Mouse (Mus musculus): Measurements from ENCODE around the gene Iglon5. TPM values are rescaled to one million over a fixed set of nuclear protein-coding genes. Genes with fewer than 3 reads are reported as not detected.

Iglon5 gene
- polyA plus RNA-seq, 1 experiment from 2014 or later = 0.25 TPM

DNA sequence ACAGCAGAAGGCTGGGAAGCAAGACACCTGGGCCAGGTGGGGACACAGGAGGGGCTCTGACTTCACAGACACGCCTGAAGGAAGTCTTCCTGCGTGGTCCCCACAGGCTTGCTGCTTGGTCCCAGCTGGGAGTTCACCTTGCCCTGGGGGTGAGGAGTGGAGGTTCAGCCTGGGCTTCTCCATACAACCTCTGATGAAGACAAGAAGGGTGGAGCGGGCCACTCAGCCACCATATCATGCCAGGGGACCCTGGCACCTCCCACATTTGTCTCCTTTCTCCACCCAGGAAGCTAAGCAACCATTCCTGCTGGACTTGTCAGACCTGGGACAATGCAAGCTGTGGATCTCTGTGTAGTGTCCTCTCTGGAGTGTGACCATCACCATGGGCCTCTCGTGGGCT lies 27.0 kb downstream of the Iglon5 start, which contains the start of gene Vsig10l:
TSS of gene Vsig10l (plus strand) at position 301 of the 400 bp plus-strand sequence.
- no peak for ATAC-seq (replicated peaks; ENCODE audit: low FRiP score, low read depth)
- Histone ChIP-seq H3K4me3 (replicated peaks; ENCODE audit: low read depth, low read length) (no peak within 1 kb of the TSS), H3K36me3 (ENCODE audit: insufficient read depth, low read length) (0 out of 2 replicates have a peak, but pooled peaks cover 3% of the 10 kb centered on the region), H3K9ac (ENCODE audit: low read depth, low read length) (no peak within 1 kb of the TSS), H3K4me2 (ENCODE audit: low read length) (no peak within 1 kb of the TSS), H3K27me3 (ENCODE audit: insufficient read depth, low read length) (no peaks in the 10 kb centered on the region), H3K9me3 (replicated peaks; ENCODE audit: low read length) (no peaks in the 10 kb centered on the region), H3K27ac (no peak within 1 kb of the TSS), H3K4me1 (replicated peaks; ENCODE audit: insufficient read depth, low read length) (0 out of 2 replicates have a peak, but pooled peaks cover 4% of the 10 kb centered on the region)
- 61% methylated on average over 4 of the region's 4 CpGs for WGBS
- no peak for DNase-seq (ENCODE audit: low spot score)
- TF ChIP-seq CTCF (IDR thresholded peaks at IDR 0.05; ENCODE audit: low read depth) = no peak

- no peak for DNase-seq (ENCODE audit: low spot score)
- H3K36me3 ChIP-seq (ENCODE audit: insufficient read depth, low read length) = peaks cover 32% of the 10 kb centered on the region
- ATAC-seq (replicated peaks; ENCODE audit: low FRiP score, low read depth) = no peak
- no peak overlapping the region for H3K4me3 ChIP-seq (replicated peaks; ENCODE audit: low read depth, low read length)
- H3K27ac ChIP-seq = no peak overlapping the region
- TF ChIP-seq CTCF (IDR thresholded peaks at IDR 0.05; ENCODE audit: low read depth) = no peak
- no peaks in the 10 kb centered on the region for H3K27me3 ChIP-seq (ENCODE audit: insufficient read depth, low read length)
- no peaks in the 10 kb centered on the region for H3K9me3 ChIP-seq (replicated peaks; ENCODE audit: low read length)
- 84% methylated on average over 6 of the region's 6 CpGs for whole genome bisulfite sequencing
- no peak overlapping the region for H3K9ac ChIP-seq (ENCODE audit: low read depth, low read length)
- H3K4me2 ChIP-seq (ENCODE audit: low read length) = no peak overlapping the region
- no peaks in the 10 kb centered on the region for H3K4me1 ChIP-seq (replicated peaks; ENCODE audit: insufficient read depth, low read length)
Observed at GRCm38 (mm10) chr7:43454371-43454770, 35.5 kb downstream of the Iglon5 start.

GRCm38 (mm10) chr7:43453599-43454355 lies 36.1 kb downstream of the Iglon5 start:
- 65% methylated on average over 13 of the region's 14 CpGs for WGBS
- no peak overlapping the region for H3K4me2 ChIP-seq (ENCODE audit: low read length)
- peaks cover 32% of the 10 kb centered on the region for H3K36me3 ChIP-seq (ENCODE audit: insufficient read depth, low read length)

GRCm38 (mm10) chr7:43452609-43453008 lies 37.3 kb downstream of the Iglon5 start:
- TF ChIP-seq CTCF (IDR thresholded peaks at IDR 0.05; ENCODE audit: low read depth) = peak; percentile 52
- H3K36me3 ChIP-seq (ENCODE audit: insufficient read depth, low read length) = peaks cover 28% of the 10 kb centered on the region

More at GRCm38 (mm10) chr7:43453599-43454355, 36.1 kb downstream of the Iglon5 start:
- Histone ChIP-seq H3K9ac (ENCODE audit: low read depth, low read length) (no peak overlapping the region), H3K27me3 (ENCODE audit: insufficient read depth, low read length) (no peaks in the 10 kb centered on the region), H3K4me3 (replicated peaks; ENCODE audit: low read depth, low read length) (no peak overlapping the region), H3K4me1 (replicated peaks; ENCODE audit: insufficient read depth, low read length) (no peaks in the 10 kb centered on the region), H3K27ac (peak overlapping the region; percentile 54; the same call in 1 of the 2 replicates), H3K9me3 (replicated peaks; ENCODE audit: low read length) (no peaks in the 10 kb centered on the region)
- no peak for TF ChIP-seq CTCF (IDR thresholded peaks at IDR 0.05; ENCODE audit: low read depth)
- DNase-seq (ENCODE audit: low spot score) (peak; percentile 26), ATAC-seq (replicated peaks; ENCODE audit: low FRiP score, low read depth) (peak; percentile 79)

GRCm38 (mm10) chr7:43451726-43452125 lies 38.1 kb downstream of the Iglon5 start:
- Histone ChIP-seq H3K4me3 (replicated peaks; ENCODE audit: low read depth, low read length) (no peak overlapping the region), H3K36me3 (ENCODE audit: insufficient read depth, low read length) (peaks cover 19% of the 10 kb centered on the region), H3K9ac (ENCODE audit: low read depth, low read length) (no peak overlapping the region), H3K27me3 (ENCODE audit: insufficient read depth, low read length) (no peaks in the 10 kb centered on the region), H3K9me3 (replicated peaks; ENCODE audit: low read length) (no peaks in the 10 kb centered on the region), H3K27ac (no peak overlapping the region), H3K4me2 (ENCODE audit: low read length) (no peak overlapping the region), H3K4me1 (replicated peaks; ENCODE audit: insufficient read depth, low read length) (no peaks in the 10 kb centered on the region; the same call in 1 of the 2 replicates)
- no peak for DNase-seq (ENCODE audit: low spot score)
- ATAC-seq (replicated peaks; ENCODE audit: low FRiP score, low read depth) = no peak
- TF ChIP-seq CTCF (IDR thresholded peaks at IDR 0.05; ENCODE audit: low read depth) = no peak
- 93% methylated on average over 11 of the region's 11 CpGs for WGBS

More at GRCm38 (mm10) chr7:43452609-43453008, 37.3 kb downstream of the Iglon5 start:
- no peaks in the 10 kb centered on the region for H3K27me3 ChIP-seq (ENCODE audit: insufficient read depth, low read length)
- H3K9me3 ChIP-seq (replicated peaks; ENCODE audit: low read length) = no peaks in the 10 kb centered on the region
- H3K4me2 ChIP-seq (ENCODE audit: low read length) = no peak overlapping the region
- DNase-seq (ENCODE audit: low spot score) = peak; percentile 48
- H3K9ac ChIP-seq (ENCODE audit: low read depth, low read length) = no peak overlapping the region
- H3K4me1 ChIP-seq (replicated peaks; ENCODE audit: insufficient read depth, low read length) = no peaks in the 10 kb centered on the region; the same call in 1 of the 2 replicates
- peak; percentile 14; the same call in 1 of the 2 replicates for ATAC-seq (replicated peaks; ENCODE audit: low FRiP score, low read depth)
- WGBS = 47% methylated on average over 4 of the region's 4 CpGs
- H3K4me3 ChIP-seq (replicated peaks; ENCODE audit: low read depth, low read length) = no peak overlapping the region
- H3K27ac ChIP-seq = no peak overlapping the region; the same call in 1 of the 2 replicates

- ATAC-seq (replicated peaks; ENCODE audit: low FRiP score, low read depth) = no peak
- Histone ChIP-seq H3K27ac (no peak overlapping the region), H3K4me1 (replicated peaks; ENCODE audit: insufficient read depth, low read length) (no peaks in the 10 kb centered on the region; the same call in 1 of the 2 replicates), H3K9me3 (replicated peaks; ENCODE audit: low read length) (no peaks in the 10 kb centered on the region), H3K9ac (ENCODE audit: low read depth, low read length) (no peak overlapping the region), H3K4me2 (ENCODE audit: low read length) (no peak overlapping the region), H3K27me3 (ENCODE audit: insufficient read depth, low read length) (no peaks in the 10 kb centered on the region), H3K4me3 (replicated peaks; ENCODE audit: low read depth, low read length) (no peak overlapping the region), H3K36me3 (ENCODE audit: insufficient read depth, low read length) (peaks cover 11% of the 10 kb centered on the region)
- WGBS = 92% methylated on average over 2 of the region's 2 CpGs
- DNase-seq (ENCODE audit: low spot score) = no peak
- no peak for TF ChIP-seq CTCF (IDR thresholded peaks at IDR 0.05; ENCODE audit: low read depth)
Observed at GRCm38 (mm10) chr7:43449811-43450210, 40.1 kb downstream of the Iglon5 start.

Data from kidney, postnatal 0 days (tissue).